Mouse (Mus musculus) forebrain, embryonic 12.5 days (tissue): ENCODE measurements at regions not wholly inside any gene's neighbourhood (a gene's known extent, or its start where the extent isn't known, plus 50 kb on each side); places are given as distances from the start of the nearest gene placed in this dataset.

Experiments used
- ATAC-seq: fragments of 200-750 bp; cut with Nextera tagmentation; 2 replicates; pipeline ENCODE4 v1.8.0; 2017; ENCODE audit warnings: moderate TSS enrichment; ENCODE audit not compliant: low FRiP score
- H3K27ac ChIP-seq: fragments of 300-500 bp; sonication (generic); 2 replicates; pipeline ENCODE4 v1.5.1; 2016; ENCODE audit warnings: mild to moderate bottlenecking
- H3K27me3 ChIP-seq: fragments of 300-500 bp; sonication (generic); 2 replicates; pipeline ENCODE4 v1.6.1; 2016; ENCODE audit warnings: mild to moderate bottlenecking
- H3K36me3 ChIP-seq: fragments of 300-500 bp; sonication (generic); replicated peaks from 2 replicates; pipeline ENCODE4 v1.6.1; 2016; ENCODE audit warnings: mild to moderate bottlenecking
- H3K4me1 ChIP-seq: fragments of 300-500 bp; sonication (generic); 2 replicates; pipeline ENCODE4 v1.6.1; 2016
- H3K4me2 ChIP-seq: fragments of 300-500 bp; sonication (generic); 2 replicates; pipeline ENCODE4 v1.6.1; 2016; ENCODE audit warnings: mild to moderate bottlenecking, moderate library complexity
- H3K4me3 ChIP-seq: fragments of 300-500 bp; sonication (generic); replicated peaks from 2 replicates; pipeline ENCODE4 v1.5.1; 2016; ENCODE audit warnings: mild to moderate bottlenecking
- H3K9ac ChIP-seq: fragments of 300-500 bp; sonication (generic); 2 replicates; pipeline ENCODE4 v1.6.1; 2016; ENCODE audit warnings: mild to moderate bottlenecking
- H3K9me3 ChIP-seq: fragments of 300-500 bp; sonication (generic); 2 replicates; pipeline ENCODE4 v1.6.1; 2016
- WGBS: fragments of 180-500 bp; shearing (Covaris S2); methylation state at CpG from one replicate; pipeline ENCODE4 v1.1.7; 2016; 5-methylcytosine and 5-hydroxymethylcytosine counted together

DNA sequence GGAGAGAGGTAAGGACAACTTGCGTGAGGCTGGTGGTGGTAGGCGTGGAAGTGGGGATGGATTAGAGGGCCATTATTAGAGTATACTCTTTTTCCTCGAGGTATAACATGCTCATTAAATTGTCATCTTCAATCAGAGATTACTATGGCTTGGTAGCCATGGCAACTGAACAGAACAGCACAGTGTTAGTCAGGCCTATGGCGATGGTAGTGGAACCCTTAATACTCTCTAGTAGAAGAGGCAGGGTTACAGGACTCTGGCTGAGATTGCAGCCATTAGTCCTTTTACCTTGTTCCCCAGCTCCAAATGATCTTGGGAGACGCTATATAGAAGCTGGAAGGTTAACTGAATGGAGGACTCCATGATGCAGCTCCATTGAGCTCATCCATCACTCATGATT, 131.5 kb downstream of the En1 start:
- Histone ChIP-seq H3K27ac (no peak overlapping the region), H3K4me3 (no peak overlapping the region), H3K27me3 (no peaks in the 10 kb centered on the region), H3K9me3 (no peaks in the 10 kb centered on the region), H3K9ac (no peak overlapping the region), H3K36me3 (no peaks in the 10 kb centered on the region), H3K4me1 (no peaks in the 10 kb centered on the region), H3K4me2 (no peak overlapping the region)
- 79% methylated on average over 5 of the region's 5 CpGs for WGBS
- no peak for ATAC-seq

- Histone ChIP-seq H3K4me3 (no peak overlapping the region), H3K36me3 (no peaks in the 10 kb centered on the region), H3K4me2 (no peak overlapping the region), H3K27ac (no peak overlapping the region), H3K27me3 (no peaks in the 10 kb centered on the region), H3K9me3 (no peaks in the 10 kb centered on the region), H3K9ac (no peak overlapping the region), H3K4me1 (no peaks in the 10 kb centered on the region)
- ATAC-seq, result no peak
Observed at GRCm38 (mm10) chr1:120734846-120735245, 132.6 kb downstream of the En1 start.

GRCm38 (mm10) chr1:120739499-120739898, 137.3 kb downstream of the En1 start:
- H3K9ac ChIP-seq, result no peak overlapping the region
- H3K9me3 ChIP-seq, result no peaks in the 10 kb centered on the region
- no peak overlapping the region for H3K4me3 ChIP-seq
- no peak overlapping the region for H3K4me2 ChIP-seq
- H3K27ac ChIP-seq, result no peak overlapping the region
- ATAC-seq, result no peak
- H3K27me3 ChIP-seq, result no peaks in the 10 kb centered on the region
- H3K36me3 ChIP-seq, result no peaks in the 10 kb centered on the region
- H3K4me1 ChIP-seq, result no peaks in the 10 kb centered on the region
- 71% methylated on average over 6 of the region's 6 CpGs for WGBS

- no peak overlapping the region for H3K9ac ChIP-seq
- no peak overlapping the region for H3K4me2 ChIP-seq
- H3K4me3 ChIP-seq, result no peak overlapping the region
- ATAC-seq, result no peak
- H3K9me3 ChIP-seq, result no peaks in the 10 kb centered on the region
- no peak overlapping the region for H3K27ac ChIP-seq
- H3K4me1 ChIP-seq, result no peaks in the 10 kb centered on the region
- no peaks in the 10 kb centered on the region for H3K27me3 ChIP-seq
- WGBS, result 79% methylated on average over 16 of the region's 16 CpGs
- no peaks in the 10 kb centered on the region for H3K36me3 ChIP-seq
Observed at GRCm38 (mm10) chr1:120741091-120741740, 139.0 kb downstream of the En1 start.

DNA sequence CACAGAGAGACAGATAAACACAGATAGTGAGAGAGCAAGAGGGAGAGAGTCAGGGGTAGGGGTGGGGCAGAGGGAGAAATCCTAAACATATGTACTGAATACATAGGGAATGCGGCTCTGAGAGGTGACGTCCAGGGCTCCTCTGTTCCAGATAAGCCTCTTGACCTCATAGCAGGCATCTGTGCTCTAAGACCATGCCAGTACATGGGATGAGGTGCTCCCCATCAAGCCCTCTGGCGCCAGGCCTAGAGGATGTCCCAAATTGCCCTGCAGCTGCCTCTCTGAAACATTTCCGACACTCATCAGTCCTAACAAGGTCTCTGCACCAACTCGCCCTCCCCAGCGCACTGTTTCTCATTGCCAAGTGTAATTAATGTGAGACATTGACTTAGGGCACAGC, 146.7 kb downstream of the En1 start:
- no peak for ATAC-seq
- WGBS, result 84% methylated on average over 6 of the region's 6 CpGs
- no peaks in the 10 kb centered on the region for H3K36me3 ChIP-seq

DNA sequence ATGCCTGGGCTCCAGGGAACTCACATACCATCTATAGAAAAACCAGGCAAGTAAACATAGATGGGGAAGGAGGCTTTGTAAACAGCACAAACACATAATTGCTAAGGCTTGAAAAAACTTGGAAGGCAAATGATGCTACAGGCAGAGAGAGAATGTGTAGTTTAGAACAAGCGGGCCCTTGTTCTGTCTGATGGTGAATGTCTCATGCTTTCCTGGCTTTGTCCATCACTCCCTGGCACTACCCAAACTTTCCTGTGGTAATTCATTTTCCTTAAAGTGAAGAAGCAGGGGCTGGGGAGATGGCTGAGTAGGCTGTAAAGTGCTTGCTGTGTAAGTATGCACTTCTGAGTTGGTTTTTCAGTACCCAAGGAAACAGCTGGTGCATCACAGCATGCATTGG, 151.2 kb downstream of the En1 start:
- Histone ChIP-seq H3K9ac (no peak overlapping the region), H3K4me3 (no peak overlapping the region), H3K9me3 (no peaks in the 10 kb centered on the region), H3K4me2 (no peak overlapping the region), H3K27me3 (no peaks in the 10 kb centered on the region), H3K36me3 (no peaks in the 10 kb centered on the region), H3K27ac (no peak overlapping the region), H3K4me1 (no peaks in the 10 kb centered on the region)
- ATAC-seq, result no peak
- WGBS, result 96% methylated on average over 1 of the region's 1 CpGs

More for the DNA sequence above, 146.7 kb downstream of the En1 start:
- no peaks in the 10 kb centered on the region for H3K27me3 ChIP-seq
- no peaks in the 10 kb centered on the region for H3K9me3 ChIP-seq
- no peak overlapping the region for H3K27ac ChIP-seq
- no peak overlapping the region for H3K9ac ChIP-seq
- H3K4me1 ChIP-seq, result no peaks in the 10 kb centered on the region
- H3K4me2 ChIP-seq, result no peak overlapping the region
- H3K4me3 ChIP-seq, result no peak overlapping the region

DNA sequence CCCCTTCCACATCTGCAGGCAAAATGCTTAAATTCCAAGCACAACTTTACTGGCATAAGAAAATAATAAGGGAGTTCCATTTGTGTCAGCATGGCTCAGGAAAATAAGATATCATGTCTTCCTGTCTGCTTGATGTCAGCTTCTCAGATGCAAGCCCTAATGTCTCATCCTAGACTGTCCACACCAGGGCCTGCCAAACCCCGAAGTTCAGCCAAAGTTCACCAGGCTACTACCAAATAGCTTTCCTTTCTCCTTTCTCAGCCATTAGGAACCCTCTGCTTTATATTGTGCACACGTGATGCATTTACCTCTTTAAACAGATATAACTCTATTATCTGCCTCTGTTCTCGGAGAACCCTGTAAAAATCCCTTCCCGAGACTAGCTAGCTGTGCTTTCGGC, 152.1 kb downstream of the En1 start:
- ATAC-seq, result no peak
- WGBS, result 88% methylated on average over 5 of the region's 5 CpGs
- H3K9ac ChIP-seq, result no peak overlapping the region
- H3K9me3 ChIP-seq, result no peaks in the 10 kb centered on the region
- no peak overlapping the region for H3K4me3 ChIP-seq
- H3K27ac ChIP-seq, result no peak overlapping the region
- H3K4me2 ChIP-seq, result no peak overlapping the region
- H3K36me3 ChIP-seq, result no peaks in the 10 kb centered on the region
- no peaks in the 10 kb centered on the region for H3K4me1 ChIP-seq
- H3K27me3 ChIP-seq, result no peaks in the 10 kb centered on the region

DNA sequence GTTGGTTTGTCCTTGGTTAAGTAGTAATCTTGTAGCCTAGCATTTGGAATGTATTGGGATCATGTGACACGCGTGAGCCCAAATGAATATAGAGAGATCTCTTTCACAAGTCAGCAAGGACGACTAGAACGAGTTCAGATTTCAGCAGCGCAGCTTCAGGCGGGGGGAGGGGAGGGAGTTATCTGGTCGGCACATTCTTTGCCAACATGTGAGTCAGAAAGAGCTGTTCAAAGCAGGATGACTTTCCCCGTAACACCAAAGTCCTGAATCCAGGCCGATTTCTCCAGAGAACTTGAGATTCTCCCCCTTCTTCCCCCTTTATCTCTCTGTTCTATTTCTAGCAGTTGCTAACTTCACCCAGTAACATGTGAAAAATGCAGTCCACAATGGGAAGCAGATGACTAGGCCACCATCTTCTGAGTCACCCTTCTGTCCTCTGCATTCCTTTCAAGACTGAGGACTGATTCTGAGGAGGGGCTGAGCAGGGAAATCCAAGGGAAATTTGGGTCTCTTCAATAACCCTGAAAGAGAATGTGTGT, 155.1 kb downstream of the En1 start:
- H3K27ac ChIP-seq, result no peak overlapping the region
- H3K27me3 ChIP-seq, result no peaks in the 10 kb centered on the region
- ATAC-seq, result no peak
- no peak overlapping the region for H3K4me2 ChIP-seq
- no peak overlapping the region for H3K9ac ChIP-seq
- H3K4me3 ChIP-seq, result no peak overlapping the region
- no peaks in the 10 kb centered on the region for H3K4me1 ChIP-seq
- no peaks in the 10 kb centered on the region for H3K36me3 ChIP-seq
- 65% methylated on average over 9 of the region's 9 CpGs for WGBS
- H3K9me3 ChIP-seq, result no peaks in the 10 kb centered on the region

- Histone ChIP-seq H3K9me3 (no peaks in the 10 kb centered on the region), H3K27me3 (no peaks in the 10 kb centered on the region), H3K4me3 (no peak overlapping the region), H3K36me3 (no peaks in the 10 kb centered on the region), H3K27ac (no peak overlapping the region), H3K4me2 (no peak overlapping the region), H3K9ac (no peak overlapping the region), H3K4me1 (no peaks in the 10 kb centered on the region)
- ATAC-seq, result no peak
- 73% methylated on average over 7 of the region's 7 CpGs for WGBS
Observed at GRCm38 (mm10) chr1:120758172-120758571, 156.0 kb downstream of the En1 start.

- no peak for ATAC-seq
- no peaks in the 10 kb centered on the region for H3K9me3 ChIP-seq
- H3K4me1 ChIP-seq, result no peaks in the 10 kb centered on the region
- H3K27ac ChIP-seq, result no peak overlapping the region
- H3K27me3 ChIP-seq, result no peaks in the 10 kb centered on the region
- no peak overlapping the region for H3K4me2 ChIP-seq
- 87% methylated on average over 5 of the region's 5 CpGs for WGBS
- no peaks in the 10 kb centered on the region for H3K36me3 ChIP-seq
- no peak overlapping the region for H3K4me3 ChIP-seq
- no peak overlapping the region for H3K9ac ChIP-seq
Observed at GRCm38 (mm10) chr1:120758762-120759161, 156.5 kb downstream of the En1 start.

DNA sequence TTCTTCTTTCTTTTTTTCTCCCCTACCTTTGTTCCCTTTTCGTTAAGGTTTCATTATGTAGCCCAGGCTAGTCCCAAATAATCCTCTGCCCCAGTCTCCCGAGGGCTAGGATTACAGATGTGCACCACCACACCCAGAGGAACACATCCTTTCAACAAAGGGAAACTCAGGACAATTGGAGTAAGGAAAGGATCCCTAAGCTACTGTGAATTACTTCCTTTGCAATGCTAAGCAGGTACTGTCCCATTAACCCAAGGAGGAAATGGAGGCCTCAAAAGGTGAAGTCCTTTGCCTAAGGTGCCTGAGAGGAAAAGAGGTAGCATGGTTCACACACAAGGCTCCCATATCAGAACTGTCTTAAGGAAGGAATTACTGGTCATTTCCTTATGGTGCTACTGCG, 157.2 kb downstream of the En1 start:
- Histone ChIP-seq H3K4me2 (no peak overlapping the region), H3K27ac (no peak overlapping the region), H3K9ac (no peak overlapping the region), H3K9me3 (no peaks in the 10 kb centered on the region), H3K36me3 (no peaks in the 10 kb centered on the region), H3K27me3 (no peaks in the 10 kb centered on the region), H3K4me1 (no peaks in the 10 kb centered on the region), H3K4me3 (no peak overlapping the region)
- WGBS, result 70% methylated on average over 3 of the region's 3 CpGs
- ATAC-seq, result no peak

DNA sequence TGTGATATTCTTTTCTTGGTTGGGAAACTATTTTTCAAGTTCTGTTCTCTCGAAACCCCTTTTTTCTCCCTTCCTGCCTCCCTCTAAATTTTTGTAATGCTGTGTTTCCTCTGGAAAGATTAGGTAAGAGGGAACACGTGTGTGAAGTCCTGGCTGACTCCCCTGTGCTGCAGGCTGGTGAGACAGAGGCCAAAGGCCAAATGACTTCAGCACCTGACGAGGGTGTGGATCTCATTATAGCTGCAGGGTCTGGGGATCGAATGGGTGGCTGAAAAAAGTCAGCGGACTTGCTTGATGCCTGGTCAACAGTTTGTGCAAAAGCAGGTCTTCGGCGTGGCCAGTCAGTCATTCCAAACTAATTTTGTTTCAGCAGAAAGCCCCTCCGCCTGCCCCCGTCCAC, 159.1 kb downstream of the En1 start:
- Histone ChIP-seq H3K36me3 (no peaks in the 10 kb centered on the region), H3K9me3 (no peaks in the 10 kb centered on the region), H3K27me3 (no peaks in the 10 kb centered on the region), H3K4me1 (no peaks in the 10 kb centered on the region), H3K27ac (no peak overlapping the region), H3K4me2 (no peak overlapping the region), H3K4me3 (no peak overlapping the region), H3K9ac (no peak overlapping the region)
- ATAC-seq, result no peak
- WGBS, result 73% methylated on average over 9 of the region's 9 CpGs

DNA sequence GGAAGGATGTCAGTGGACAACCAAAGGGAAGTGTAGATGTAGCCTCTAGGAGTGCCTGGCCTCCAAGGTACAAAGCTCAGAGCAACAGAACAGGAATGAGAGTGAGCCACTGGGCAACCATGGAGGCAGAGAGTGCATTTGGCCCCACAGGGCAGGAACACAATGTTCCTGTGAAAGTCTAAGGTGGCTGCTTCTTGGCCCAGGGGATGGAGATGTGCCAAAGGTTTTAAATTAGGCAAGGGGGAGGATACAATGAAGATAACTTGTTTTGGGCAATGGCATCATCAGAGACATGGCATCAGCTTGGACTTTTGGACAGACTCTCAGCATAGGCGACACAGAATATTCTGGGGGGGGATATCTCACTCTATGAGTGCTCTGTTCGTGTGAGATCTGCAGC, 160.3 kb downstream of the En1 start:
- H3K4me3 ChIP-seq, result no peak overlapping the region
- no peaks in the 10 kb centered on the region for H3K9me3 ChIP-seq
- H3K27ac ChIP-seq, result no peak overlapping the region
- H3K27me3 ChIP-seq, result no peaks in the 10 kb centered on the region
- WGBS, result 70% methylated on average over 2 of the region's 2 CpGs
- no peak overlapping the region for H3K4me2 ChIP-seq
- no peaks in the 10 kb centered on the region for H3K36me3 ChIP-seq
- no peak for ATAC-seq
- no peak overlapping the region for H3K9ac ChIP-seq
- H3K4me1 ChIP-seq, result no peaks in the 10 kb centered on the region
